Mouse (Mus musculus): ENCODE data around the gene Mfap4.

Mfap4 gene

GRCm38 (mm10) chr11:61518871-61519270 is 33.6 kb downstream of the Mfap4 start:
- DNase-seq (ENCODE audit: low read depth, low spot score), result no peak

GRCm38 (mm10) chr11:61519484-61520107 is 34.4 kb downstream of the Mfap4 start:
- no peak for DNase-seq (ENCODE audit: low read depth, low spot score)

- no peak for DNase-seq (ENCODE audit: low read depth, low spot score)
Observed at GRCm38 (mm10) chr11:61526872-61527271, 41.6 kb downstream of the Mfap4 start.

- no peak for DNase-seq (ENCODE audit: low read depth, low spot score)
Observed at GRCm38 (mm10) chr11:61529268-61529713, 44.1 kb downstream of the Mfap4 start.

GRCm38 (mm10) chr11:61532820-61533219 is 47.6 kb downstream of the Mfap4 start:
- DNase-seq (ENCODE audit: low read depth, low spot score), result no peak

- DNase-seq (ENCODE audit: low read depth, low spot score), result no peak
Observed at GRCm38 (mm10) chr11:61533571-61533970, 48.3 kb downstream of the Mfap4 start.

- no peak for DNase-seq (ENCODE audit: low read depth, low spot score)
Observed at GRCm38 (mm10) chr11:61535530-61535929, 50.3 kb downstream of the Mfap4 start.

GRCm38 (mm10) chr11:61536952-61537351 is 51.7 kb downstream of the Mfap4 start:
- no peak for DNase-seq (ENCODE audit: low read depth, low spot score)

- DNase-seq (ENCODE audit: low read depth, low spot score), result no peak
Observed at GRCm38 (mm10) chr11:61537362-61537761, 52.1 kb downstream of the Mfap4 start.

Data from retina, postnatal 7 days (tissue).